Mouse (Mus musculus) kidney, adult 10 weeks (tissue): ENCODE results near the gene Trim5. TPM values are rescaled to one million over a fixed set of nuclear protein-coding genes. Genes with fewer than 3 reads are reported as not detected.

Source experiments
- polyA plus RNA-seq: library from polyadenylated mRNA; stranded (reverse); fragments of 350-450 nt; fragmentation: Illumina TruSeq; extraction: RNeasy Lipid Tissue Mini Kit (QIAGEN cat#74804); gene quantifications from one replicate; pipeline ENCODE4 v1.2.3, GENCODE M21; 2014; ENCODE audit warnings: low read depth, low replicate concordance

Gene Trim5
- polyA plus RNA-seq: 2.3 TPM

DNA sequence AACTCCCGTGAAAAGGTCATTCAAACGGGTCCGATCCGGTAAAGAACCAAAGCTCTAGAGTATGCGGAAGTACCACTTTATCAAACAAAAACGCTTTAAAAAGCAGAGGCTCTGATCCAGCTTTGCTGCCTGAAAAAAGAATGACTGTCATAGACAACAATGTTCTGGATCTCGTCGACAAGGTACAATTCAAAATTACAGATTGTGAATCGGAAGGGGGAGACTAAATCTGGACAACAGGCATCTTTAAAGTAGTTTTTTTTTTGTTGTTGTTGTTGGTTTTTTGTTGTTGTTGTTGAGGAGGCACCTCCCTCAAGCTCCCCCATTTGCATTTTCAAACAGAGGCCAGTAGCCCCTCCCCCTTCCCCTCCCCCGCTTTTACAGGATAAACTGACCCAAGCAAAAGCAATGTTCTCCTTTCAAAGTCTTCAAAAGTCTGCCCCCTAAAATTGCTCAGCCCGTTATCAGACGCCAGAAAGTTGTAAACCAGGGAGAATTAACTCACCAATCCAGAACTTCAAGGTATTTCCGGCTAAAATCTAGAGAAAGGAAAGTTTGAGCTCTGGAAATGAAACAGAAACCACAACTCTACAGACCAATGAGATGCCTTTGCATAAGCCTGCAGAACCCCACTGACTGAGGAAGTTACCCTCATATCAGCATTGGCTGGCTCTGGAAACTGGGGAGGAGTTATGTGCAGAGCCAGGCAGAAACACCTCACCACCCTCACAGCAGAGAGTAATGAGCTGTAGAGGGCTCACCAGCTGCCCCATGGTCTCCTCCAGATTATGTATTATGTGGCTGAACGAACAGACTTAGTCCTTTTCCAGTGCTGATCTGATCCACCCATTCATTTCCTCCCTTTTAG is at the start of gene Trim5:
TSS of gene Trim5 (minus strand) at position 519 of the 868 bp plus-strand sequence.

DNA sequence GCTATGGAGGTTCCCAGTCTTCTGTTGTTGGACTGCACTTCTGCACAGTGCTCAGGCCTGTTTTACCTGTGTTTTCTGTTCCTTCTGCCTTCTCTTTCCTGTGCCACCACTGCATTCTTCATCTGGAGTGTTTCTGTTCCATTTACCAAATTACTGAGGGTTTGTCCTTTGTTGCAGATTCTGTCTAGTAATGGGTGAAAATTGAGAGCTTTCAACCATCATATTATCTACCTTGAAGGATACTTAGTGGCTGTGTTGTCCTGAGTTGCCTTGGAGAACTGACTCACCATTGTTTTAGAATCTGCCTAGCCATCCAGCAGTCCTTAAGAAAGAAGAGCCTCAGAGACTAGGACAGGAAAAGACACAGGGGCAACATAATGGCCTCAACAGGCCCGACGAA is 41.3 kb upstream of the Trim5 start, which contains the start of gene Trim34b:
TSS of gene Trim34b (plus strand) at position 301 of the 400 bp plus-strand sequence.

DNA sequence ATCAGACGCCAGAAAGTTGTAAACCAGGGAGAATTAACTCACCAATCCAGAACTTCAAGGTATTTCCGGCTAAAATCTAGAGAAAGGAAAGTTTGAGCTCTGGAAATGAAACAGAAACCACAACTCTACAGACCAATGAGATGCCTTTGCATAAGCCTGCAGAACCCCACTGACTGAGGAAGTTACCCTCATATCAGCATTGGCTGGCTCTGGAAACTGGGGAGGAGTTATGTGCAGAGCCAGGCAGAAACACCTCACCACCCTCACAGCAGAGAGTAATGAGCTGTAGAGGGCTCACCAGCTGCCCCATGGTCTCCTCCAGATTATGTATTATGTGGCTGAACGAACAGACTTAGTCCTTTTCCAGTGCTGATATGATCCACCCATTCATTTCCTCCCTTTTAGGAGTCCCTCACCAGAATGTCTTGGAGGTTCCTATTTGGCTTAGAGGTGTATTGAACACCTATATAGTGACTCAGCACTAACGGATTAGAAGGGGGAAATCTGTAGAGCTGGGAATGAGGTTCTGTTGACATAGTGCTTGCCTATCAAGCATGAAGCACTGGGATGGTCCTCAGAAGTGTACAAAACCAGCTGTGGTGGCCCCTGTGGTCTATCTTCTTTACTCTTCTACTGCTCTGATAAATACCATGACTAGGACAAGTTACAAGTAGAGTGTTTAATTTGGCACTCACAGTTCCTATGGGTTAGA is 27.6 kb upstream of the Trim5 start, which contains the start of gene Trim12a:
TSS of gene Trim12a (minus strand) at position 98 of the 712 bp plus-strand sequence.

DNA sequence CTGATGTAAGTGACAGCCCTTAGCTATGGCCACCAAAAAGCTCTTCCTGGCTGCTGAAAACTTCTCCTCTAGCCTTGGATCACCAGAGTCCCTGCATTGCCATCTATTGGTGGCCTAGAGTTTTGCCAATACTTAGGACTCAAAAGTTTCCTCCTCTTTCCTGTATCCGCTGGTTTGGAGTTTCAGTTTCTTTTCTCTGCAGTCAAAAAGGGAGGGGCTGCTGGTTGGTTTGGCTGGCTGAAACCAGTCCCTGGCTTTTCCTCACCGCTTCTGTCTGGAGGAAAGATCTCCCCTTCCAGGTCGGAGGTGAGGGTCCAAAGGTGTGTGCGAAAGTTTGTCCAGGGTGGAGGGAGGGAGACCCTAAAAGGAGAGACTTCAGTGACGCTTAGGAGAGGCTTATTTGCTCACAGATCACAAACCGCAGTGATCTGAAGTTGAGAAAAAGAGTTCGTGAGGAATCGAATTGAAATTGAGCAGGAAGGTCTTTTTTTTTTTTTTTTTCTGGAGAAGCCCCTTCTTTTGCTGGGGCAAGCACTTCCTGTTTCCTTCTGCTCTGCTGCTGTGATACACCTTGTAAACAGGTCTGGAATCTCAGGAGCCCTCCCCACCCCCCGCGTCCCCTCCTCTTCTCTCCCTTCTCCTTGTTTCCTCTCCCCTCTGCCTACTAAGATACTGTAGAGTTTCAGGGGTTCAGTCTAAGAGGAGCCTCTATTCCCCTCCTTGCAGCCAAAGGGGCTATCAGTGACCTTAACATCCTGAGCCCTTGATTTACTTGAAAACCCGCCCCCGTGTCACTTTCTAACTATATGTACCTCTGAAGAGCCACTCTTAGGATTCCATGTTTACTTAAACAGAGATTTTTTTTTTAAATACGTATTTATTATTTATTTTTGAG is 43.4 kb downstream of the Trim5 start, which contains the start of gene Trim34a:
TSS of gene Trim34a (plus strand) at position 171 of the 895 bp plus-strand sequence.

DNA sequence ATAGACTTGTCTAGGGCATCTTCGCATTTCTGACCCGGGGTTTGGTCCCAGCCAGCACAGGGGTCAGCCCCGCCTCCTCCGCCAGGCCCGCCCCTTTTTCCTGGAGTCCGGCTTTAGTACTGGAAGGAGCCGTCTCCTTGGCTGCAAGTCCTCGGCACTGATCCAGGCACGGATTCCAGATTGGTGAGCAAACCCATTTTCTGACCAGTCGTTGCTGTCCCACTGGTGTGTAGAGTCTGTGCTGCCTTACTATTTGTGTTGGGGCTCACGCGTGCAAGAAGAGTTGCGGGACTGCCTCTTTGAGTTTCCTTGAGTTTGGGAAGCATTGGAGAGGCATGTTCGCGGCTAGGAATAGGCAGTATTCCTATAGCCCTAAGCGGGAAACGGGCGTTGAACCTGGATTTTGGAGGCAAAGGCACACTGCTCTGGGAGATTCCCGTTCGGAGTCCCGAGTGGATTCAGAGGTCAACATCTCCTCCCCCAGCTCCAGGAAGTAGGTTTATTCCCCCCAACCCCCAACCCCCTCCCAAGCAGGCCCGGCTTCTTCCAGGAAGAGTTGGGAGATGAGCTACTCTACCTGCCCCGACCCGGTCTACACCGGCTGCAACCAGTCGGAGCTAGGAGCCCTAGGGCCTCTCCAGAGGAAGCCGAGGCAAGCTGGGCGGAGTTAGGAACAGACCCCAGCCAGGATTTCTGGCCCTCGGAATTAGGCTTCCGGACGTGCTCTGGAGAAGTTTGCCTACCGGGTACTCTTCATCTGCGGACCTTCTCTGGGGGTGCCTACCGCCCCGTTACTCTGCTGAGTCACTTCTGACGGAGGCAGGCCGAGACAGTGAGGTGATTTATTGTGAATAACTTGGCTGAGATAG is 69.0 kb downstream of the Trim5 start, which contains the start of gene Trim6:
TSS of gene Trim6 (plus strand) at position 93 of the 869 bp plus-strand sequence.

Other genes starting within 250 kb of the Trim5 start
- gene Olfr642, start 235.4 kb downstream of the Trim5 start, polyA plus RNA-seq: not detected
- not detected for gene 4930516K23Rik, start 226.6 kb downstream of the Trim5 start, polyA plus RNA-seq
- not detected for gene Olfr644, start 216.2 kb downstream of the Trim5 start, polyA plus RNA-seq
- not detected for gene Olfr645, start 202.6 kb downstream of the Trim5 start, polyA plus RNA-seq
- gene Olfr646, start 183.2 kb downstream of the Trim5 start, polyA plus RNA-seq: not detected
- not detected for gene Ubqln5, start 158.3 kb downstream of the Trim5 start, polyA plus RNA-seq
- gene Olfr643, start 150.7 kb downstream of the Trim5 start, polyA plus RNA-seq: not detected
- gene Ubqln3, start 144.8 kb downstream of the Trim5 start, polyA plus RNA-seq: not detected
- not detected for gene Ubqlnl, start 137.5 kb downstream of the Trim5 start, polyA plus RNA-seq
- not detected for gene Olfm5, start 123.3 kb downstream of the Trim5 start, polyA plus RNA-seq
- not detected for gene Olfr648, start 104.7 kb downstream of the Trim5 start, polyA plus RNA-seq
- not detected for gene Olfr649, start 92.1 kb downstream of the Trim5 start, polyA plus RNA-seq
- 0.77 TPM for gene Trim6, start 69.3 kb downstream of the Trim5 start, polyA plus RNA-seq
- gene Trim34a, start 43.6 kb downstream of the Trim5 start, polyA plus RNA-seq: 14.5 TPM
- gene Trim12a, start 27.4 kb upstream of the Trim5 start, polyA plus RNA-seq: 17.3 TPM
- gene Trim34b, start 41.4 kb upstream of the Trim5 start, polyA plus RNA-seq: 0.32 TPM
- 13.9 TPM for gene Trim12c, start 65.3 kb upstream of the Trim5 start, polyA plus RNA-seq
- gene Trim30b, start 81.8 kb upstream of the Trim5 start, polyA plus RNA-seq: 0.12 TPM
- not detected for gene Trim30c, start 112.7 kb upstream of the Trim5 start, polyA plus RNA-seq
- gene Trim30a, start 177.1 kb upstream of the Trim5 start, polyA plus RNA-seq: 12.9 TPM
- gene Trim30d, start 219.8 kb upstream of the Trim5 start, polyA plus RNA-seq: 5.3 TPM